8 mouse cellular contexts compared by ENCODE assay signal in genomic region chr3:135212658-135213350, GRCm38 (mm10). TPM values are rescaled to one million over a fixed set of nuclear protein-coding genes. Genes with fewer than 3 reads are reported as not detected.
DNase-seq lines count a peak whose midpoint lies in the region; ATAC-seq and TF ChIP-seq lines count a peak whose summit lies in the region.

No protein-coding gene starts in this region.

- TF ChIP-seq CTCF in cerebellum, adult 2 months (IDR thresholded peaks at IDR 0.05; ENCODE audit: borderline replicate concordance, insufficient read depth, low read depth, low read length): no peak
- no peak for TF ChIP-seq CTCF in testis, adult 2 months (IDR thresholded peaks at IDR 0.05; ENCODE audit: control insufficient read depth, insufficient read depth, insufficient replicate concordance, low read depth, low read length)

- peak overlapping the region; percentile 70 for H3K9ac ChIP-seq in neural tube, embryonic 12.5 days

- H3K9me3 ChIP-seq in neural tube, embryonic 12.5 days: no peaks in the 10 kb centered on the region

- no peaks in the 10 kb centered on the region; the same call in 1 of the 2 replicates for H3K36me3 ChIP-seq in testis, adult 2 months (ENCODE audit: control insufficient read depth, insufficient read depth, low read length)
- H3K36me3 ChIP-seq in neural tube, embryonic 12.5 days: peaks cover 12% of the 10 kb centered on the region; the same call in 1 of the 2 replicates

- no peak for TF ChIP-seq POLR2A in cerebellum, adult 2 months (IDR thresholded peaks at IDR 0.05; ENCODE audit: borderline replicate concordance, insufficient read depth, low read length)
- no peak for TF ChIP-seq POLR2A in testis, adult 2 months (IDR thresholded peaks at IDR 0.05; ENCODE audit: control insufficient read depth, low read depth, low read length)

- H3K4me3 ChIP-seq in cerebellum, adult 2 months (replicated peaks; ENCODE audit: insufficient read depth, low read depth, low read length): peak overlapping the region; percentile 81
- peak overlapping the region; percentile 95 for H3K4me3 ChIP-seq in testis, adult 2 months (ENCODE audit: control insufficient read depth, low read depth, low read length)
- peak overlapping the region; percentile 91 for H3K4me3 ChIP-seq in neural tube, embryonic 12.5 days

- no peak overlapping the region for H3K27ac ChIP-seq in cerebellum, adult 2 months (ENCODE audit: insufficient read depth, low read length)
- peak overlapping the region; percentile 79 for H3K27ac ChIP-seq in testis, adult 2 months (ENCODE audit: control insufficient read depth, insufficient read depth, low read depth, low read length)
- H3K27ac ChIP-seq in neural tube, embryonic 12.5 days: no peak overlapping the region

- H3K27me3 ChIP-seq in cerebellum, adult 2 months (ENCODE audit: control insufficient read depth, insufficient read depth, low read length): no peaks in the 10 kb centered on the region
- H3K27me3 ChIP-seq in testis, adult 2 months (ENCODE audit: control insufficient read depth, insufficient read depth, low read length): no peaks in the 10 kb centered on the region
- no peaks in the 10 kb centered on the region for H3K27me3 ChIP-seq in neural tube, embryonic 12.5 days (replicated peaks)

- peak overlapping the region; percentile 85 for H3K4me2 ChIP-seq in neural tube, embryonic 12.5 days (replicated peaks)

- WGBS in cerebellum, adult 2 months: under 1% methylated on average over 26 of the region's 26 CpGs
- under 1% methylated on average over 26 of the region's 26 CpGs for WGBS in large intestine, adult 2 months
- under 1% methylated on average over 26 of the region's 26 CpGs for WGBS in neural tube, embryonic 12.5 days

- no peaks in the 10 kb centered on the region for H3K4me1 ChIP-seq in cerebellum, adult 2 months (ENCODE audit: control insufficient read depth, insufficient read depth, low read length)
- peaks cover 3% of the 10 kb centered on the region for H3K4me1 ChIP-seq in testis, adult 2 months (ENCODE audit: control insufficient read depth, insufficient read depth, low read length)
- peaks cover 10% of the 10 kb centered on the region for H3K4me1 ChIP-seq in neural tube, embryonic 12.5 days

- no peak for DNase-seq in cerebellum, adult 2 months
- no peak for DNase-seq in cerebellum, adult 9-10 months
- no peak for DNase-seq in testis, postnatal 14 days (ENCODE audit: low spot score)
- DNase-seq in large intestine, adult 2 months (ENCODE audit: low read depth, low spot score): peak; percentile 6
- DNase-seq in thymus, postnatal 4 days: no peak
- no peak for DNase-seq in kidney, adult 8-10 months

- ATAC-seq in neural tube, embryonic 12.5 days (ENCODE audit: low FRiP score, low read depth): 0 out of 2 replicates have a peak, but pooled peaks have one; percentile 28

RNA-seq across cellular contexts. Expression of gene Cenpe, which starts 0.5 kb away (rescaled TPM):
- polyA plus RNA-seq in cerebellum, adult 2 months (2012; rRNA removed): 0.54 and 0.90 TPM in 2 replicates
- polyA plus RNA-seq in testis, adult 2 months (2012; rRNA removed): 11.1 and 13.2 TPM in 2 replicates
- polyA plus RNA-seq in large intestine, adult 2 months (2012; rRNA removed): 2.8 and 4.2 TPM in 2 replicates
- 20.2 and 21.0 TPM in 2 replicates for polyA plus RNA-seq in neural tube, embryonic 12.5 days (2016; fragmentation: Nextera tagmentation; extraction: Ambion mirVana)
